Mouse (Mus musculus): ENCODE data around the gene Klhl28.

The Klhl28 gene

GRCm38 (mm10) chr12:64965124-64966026 lies at the start of gene Klhl28, which contains the start of gene Togaram1:
Klhl28 (minus strand) TSS chr12:64965534.
Togaram1 (plus strand) TSS chr12:64965804.
- peak; percentile 95 for DNase-seq (ENCODE audit: low spot score)

GRCm38 (mm10) chr12:65007725-65008124 lies 42.4 kb upstream of the Klhl28 start:
- DNase-seq (ENCODE audit: low spot score) = no peak

DNA sequence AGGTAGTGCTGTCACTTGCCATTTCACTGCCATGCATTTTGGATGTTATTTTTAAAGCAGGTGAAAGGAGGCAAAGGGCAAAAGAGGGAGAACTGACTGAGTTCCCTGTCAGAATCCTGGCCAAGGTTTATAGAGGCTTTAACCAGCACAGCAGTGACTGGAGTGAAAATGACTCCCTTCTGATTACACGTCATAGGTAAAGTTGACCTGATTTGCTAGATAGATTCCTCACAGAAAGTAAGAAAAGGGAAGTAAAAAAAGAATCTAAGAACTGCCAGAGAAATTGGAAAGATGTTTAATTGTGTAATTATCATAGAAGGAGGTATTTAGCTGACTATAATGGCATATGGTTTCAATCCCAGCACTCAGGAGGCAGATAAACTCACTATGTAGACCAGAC lies 12.2 kb upstream of the Klhl28 start:
- no peak for DNase-seq (ENCODE audit: low spot score)

GRCm38 (mm10) chr12:64976191-64976590 lies 10.9 kb upstream of the Klhl28 start:
- no peak for DNase-seq (ENCODE audit: low spot score)

DNA sequence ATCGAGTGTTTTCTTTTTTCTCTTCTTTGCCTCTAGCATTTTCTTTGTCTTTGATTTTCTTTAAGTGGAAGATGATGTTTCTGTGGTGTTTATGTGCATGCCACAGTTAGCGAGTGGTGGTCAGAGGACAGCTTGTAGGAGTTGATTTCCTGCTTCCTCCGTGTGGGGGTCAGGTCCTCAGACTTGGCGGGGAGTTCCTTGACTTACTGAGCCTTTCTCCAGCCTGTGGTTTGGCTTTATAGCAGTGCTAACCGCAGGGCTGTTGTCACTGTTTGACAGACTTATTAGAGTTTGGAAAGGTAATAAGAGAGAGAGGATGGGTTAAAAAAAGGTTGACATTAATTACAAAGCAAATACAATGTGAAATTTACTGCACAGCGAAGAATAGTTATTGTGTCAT lies 10.2 kb upstream of the Klhl28 start:
- no peak for DNase-seq (ENCODE audit: low spot score)

DNA sequence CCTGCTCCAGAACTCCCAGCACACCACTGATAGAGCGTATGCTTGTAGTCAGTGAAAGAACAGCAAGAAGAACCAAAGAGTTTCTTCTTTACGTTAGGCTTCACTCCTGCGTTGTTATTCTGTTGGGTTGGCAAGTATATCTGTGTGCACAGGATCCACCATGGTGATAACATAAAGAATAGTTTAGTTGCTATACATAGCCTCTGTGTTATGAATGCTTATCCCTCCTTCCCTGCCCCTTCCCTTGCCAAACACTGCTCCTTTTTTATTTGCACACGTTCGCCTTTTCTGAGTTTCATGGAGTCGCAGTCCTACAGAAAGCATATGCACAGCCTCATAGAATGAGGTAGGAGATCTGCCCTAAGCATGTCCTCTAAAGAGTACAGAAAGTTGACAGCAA lies 6.7 kb upstream of the Klhl28 start:
- no peak for DNase-seq (ENCODE audit: low spot score)

GRCm38 (mm10) chr12:64971399-64971798 lies 6.1 kb upstream of the Klhl28 start:
- no peak for DNase-seq (ENCODE audit: low spot score)

DNA sequence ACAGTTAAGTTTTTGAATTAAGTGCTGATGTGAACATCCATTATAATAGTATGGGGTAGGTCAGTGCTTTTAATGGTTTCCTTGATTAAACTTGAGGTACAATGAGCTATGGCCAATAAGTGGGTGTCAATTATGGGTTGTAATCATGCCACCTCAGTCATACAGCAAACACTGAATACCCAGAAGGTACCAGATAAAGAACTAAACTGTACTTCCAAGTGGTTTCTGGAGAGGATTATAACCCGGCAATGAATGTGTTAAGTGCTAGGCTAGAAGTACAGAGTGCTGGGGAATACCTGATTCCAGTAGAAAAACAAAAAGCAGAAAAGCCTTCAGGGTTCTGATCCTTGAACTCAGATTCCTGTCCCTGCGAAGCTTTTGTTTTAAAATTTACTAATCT lies 2.7 kb upstream of the Klhl28 start:
- DNase-seq (ENCODE audit: low spot score) = no peak

GRCm38 (mm10) chr12:64967470-64967869 lies 2.1 kb upstream of the Klhl28 start:
- no peak for DNase-seq (ENCODE audit: low spot score)

DNA sequence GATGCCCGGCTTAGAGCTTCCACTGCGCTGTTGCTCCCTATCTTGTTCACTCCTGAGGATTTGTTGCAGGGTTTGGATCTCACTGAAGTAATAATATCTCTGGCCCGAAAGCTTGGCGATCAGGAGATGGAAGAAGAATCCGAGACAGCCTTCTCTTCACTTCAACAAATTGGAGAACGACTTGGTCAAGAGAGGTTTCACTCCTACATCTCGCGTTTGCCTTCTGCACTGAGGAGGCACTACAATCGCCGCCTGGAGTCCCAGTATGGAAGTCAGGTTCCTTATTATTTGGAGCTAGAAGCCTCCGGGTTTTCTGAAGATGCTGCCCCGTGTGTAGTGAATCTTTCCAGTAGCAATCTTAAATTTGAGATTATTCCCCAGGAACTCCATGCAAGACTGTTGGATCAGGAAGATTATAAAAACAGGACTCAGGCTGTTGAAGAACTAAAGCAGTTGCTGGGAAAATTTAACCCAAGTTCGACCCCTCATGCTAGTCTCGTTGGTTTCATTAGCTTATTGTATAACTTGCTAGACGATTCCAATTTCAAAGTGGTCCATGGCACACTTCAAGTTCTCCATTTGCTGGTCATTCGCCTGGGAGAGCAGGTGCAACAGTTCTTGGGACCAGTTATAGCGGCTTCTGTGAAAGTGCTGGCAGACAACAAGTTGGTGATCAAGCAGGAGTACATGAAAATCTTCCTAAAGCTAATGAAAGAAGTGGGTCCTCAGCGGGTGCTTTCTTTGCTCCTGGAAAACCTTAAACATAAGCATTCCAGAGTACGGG lies 1.5 kb upstream of the Klhl28 start:
- DNase-seq (ENCODE audit: low spot score) = no peak

- no peak for DNase-seq (ENCODE audit: low spot score)
Observed at GRCm38 (mm10) chr12:64966101-64966631, 832 bp upstream of the Klhl28 start.

GRCm38 (mm10) chr12:64964560-64964959 lies 774 bp downstream of the Klhl28 start:
- DNase-seq (ENCODE audit: low spot score) = no peak

- DNase-seq (ENCODE audit: low spot score) = no peak
Observed at GRCm38 (mm10) chr12:64937493-64937892, 27.8 kb downstream of the Klhl28 start.

DNA sequence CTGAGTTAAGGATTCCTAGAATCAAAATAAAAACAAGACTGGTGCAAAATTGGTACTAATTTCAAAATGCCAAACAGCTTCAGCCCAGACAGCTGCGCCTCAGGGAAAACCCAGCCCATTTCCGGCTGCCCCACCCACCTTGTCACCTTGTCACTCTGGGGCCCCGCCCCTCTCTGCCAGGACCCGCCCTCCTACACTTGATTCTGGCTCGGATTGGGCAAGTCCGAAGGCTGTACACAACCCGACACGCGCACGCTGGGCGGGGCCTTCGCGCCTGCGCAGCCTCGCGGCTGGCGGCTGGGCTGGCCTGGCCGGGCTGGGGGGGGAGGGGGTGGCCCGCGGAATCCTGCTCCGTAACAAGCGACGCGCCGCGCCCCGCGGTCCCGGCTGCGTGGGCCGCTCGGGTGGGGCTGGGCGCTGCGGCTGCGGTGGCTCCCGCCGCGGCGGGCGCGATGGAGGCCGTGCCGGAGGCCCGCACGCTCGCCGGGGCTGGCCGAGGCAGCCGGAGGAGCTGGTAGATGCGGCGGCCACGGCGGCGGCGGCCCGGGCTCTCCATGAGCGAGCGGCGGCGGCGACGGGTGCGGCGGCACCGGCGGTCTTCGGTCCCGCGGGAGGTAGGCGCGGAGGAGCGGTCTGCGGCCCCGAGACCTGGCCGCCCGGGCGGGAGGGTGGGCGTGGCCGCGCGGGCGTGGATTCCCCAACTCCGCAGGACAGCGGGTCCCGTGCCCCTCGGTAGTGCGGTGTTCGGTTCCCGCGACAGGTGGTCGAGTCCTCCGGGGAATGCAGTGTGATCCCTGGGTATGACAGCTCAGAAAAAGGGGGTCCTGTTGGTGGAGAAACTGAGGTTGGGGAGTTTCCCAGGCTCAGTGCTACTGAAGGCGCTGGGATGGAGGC lies 47.5 kb downstream of the Klhl28 start, which contains the start of gene Gm527:
Gm527 (plus strand) TSS at position 329 of the 894 bp plus-strand sequence.
- DNase-seq (ENCODE audit: low spot score) = peak; percentile 81

DNA sequence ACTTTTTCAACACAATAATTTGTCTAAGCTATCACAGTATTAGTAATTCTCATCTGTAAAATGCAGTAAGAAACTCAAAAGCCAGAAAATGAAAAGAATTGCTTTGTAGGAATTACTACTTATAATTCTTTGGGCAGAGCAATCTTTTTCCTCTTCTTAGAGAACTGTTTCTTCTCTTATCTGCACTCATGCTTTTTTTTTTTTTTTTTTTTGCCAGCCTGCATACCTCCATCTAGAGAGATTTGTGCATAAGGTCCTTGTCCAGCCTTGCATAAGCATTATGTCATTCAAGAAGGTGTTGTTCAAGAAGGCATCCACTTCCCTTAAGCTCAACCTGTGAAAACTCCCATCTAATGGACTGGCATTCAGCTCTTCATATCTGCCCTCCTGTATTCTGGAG lies 48.6 kb downstream of the Klhl28 start:
- no peak for DNase-seq (ENCODE audit: low spot score)

- DNase-seq (ENCODE audit: low spot score) = no peak
Observed at GRCm38 (mm10) chr12:64912996-64913395, 52.3 kb downstream of the Klhl28 start.

DNA sequence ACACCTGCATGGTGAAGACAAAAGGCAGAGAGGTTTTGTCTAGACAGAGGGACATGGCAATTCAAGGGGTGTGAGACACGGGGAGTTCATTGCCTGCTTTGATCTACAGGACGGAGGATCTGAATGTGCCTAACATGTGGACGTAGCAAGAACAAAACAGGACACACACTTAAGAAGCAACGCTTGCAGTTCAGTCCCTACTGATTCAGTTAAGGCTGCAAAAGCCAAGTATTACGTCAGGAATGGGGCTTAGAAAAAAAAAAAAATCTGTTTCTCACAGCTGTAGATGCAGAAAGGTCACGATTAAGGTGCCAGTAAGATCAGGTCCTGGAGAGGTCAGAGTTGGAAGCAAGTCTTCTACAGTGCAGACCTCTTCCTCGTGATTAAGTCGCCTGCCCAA lies 62.1 kb downstream of the Klhl28 start:
- no peak for DNase-seq (ENCODE audit: low spot score)

- DNase-seq (ENCODE audit: low spot score) = no peak
Observed at GRCm38 (mm10) chr12:64902506-64902905, 62.8 kb downstream of the Klhl28 start.

- peak; percentile 22 for DNase-seq (ENCODE audit: low spot score)
Observed at GRCm38 (mm10) chr12:64897060-64897730, 68.1 kb downstream of the Klhl28 start.

All from urinary bladder, postnatal 10 days (tissue).